Mouse (Mus musculus) MEL (cell line): ENCODE results near the gene Tril. TPM values are rescaled to one million over a fixed set of nuclear protein-coding genes. Genes with fewer than 3 reads are reported as not detected.

Experiments
- DNase-seq: peaks from one replicate; pipeline ENCODE4 v3.0.0; 2011; ENCODE audit warnings: low read depth, low spot score
- H3K27ac ChIP-seq: 2 replicates; pipeline ENCODE4 v1.5.1; 2012; ENCODE audit warnings: low read depth, mild to moderate bottlenecking, control low read depth, low read length, moderate library complexity; ENCODE audit not compliant: control insufficient read depth
- H3K27me3 ChIP-seq, 2 experiments: fragments of 150-350 bp in 1 of 2; sonication (generic) in 1 of 2; 2 replicates each; pipeline ENCODE4 v1.6.1; 2012; ENCODE audit warnings: low read length in 2 of 2, mild to moderate bottlenecking in 2 of 2, improper control_type of control experiment in 1 of 2, moderate library complexity in 1 of 2; ENCODE audit not compliant: insufficient read depth in 2 of 2, control insufficient read depth in 1 of 2
- H3K36me3 ChIP-seq, 2 experiments: 2 replicates each; pipeline ENCODE4 v1.6.1; 2012 to 2014; ENCODE audit warnings: low read length in 2 of 2, improper control_type of control experiment in 1 of 2, inconsistent platforms in 1 of 2, mild to moderate bottlenecking in 1 of 2; ENCODE audit not compliant: insufficient read depth in 2 of 2, control insufficient read depth in 1 of 2
- H3K4me1 ChIP-seq, 2 experiments: fragments of 150-350 bp in 1 of 2; sonication (generic) in 1 of 2; 2 replicates each; pipeline ENCODE4 v1.6.1; 2012; ENCODE audit warnings: low read length in 2 of 2, improper control_type of control experiment in 1 of 2, mild to moderate bottlenecking in 1 of 2; ENCODE audit not compliant: insufficient read depth in 2 of 2, control insufficient read depth in 1 of 2
- H3K4me3 ChIP-seq, 2 experiments: fragments of 150-350 bp in 1 of 2; sonication (generic) in 1 of 2; 2 replicates each; pipeline ENCODE4 v1.5.1; 2012; ENCODE audit warnings: low read depth in 2 of 2, low read length in 2 of 2, mild to moderate bottlenecking in 2 of 2, moderate library complexity in 2 of 2, control low read depth in 1 of 2, improper control_type of control experiment in 1 of 2; ENCODE audit not compliant: control insufficient read depth in 1 of 2, insufficient read depth in 1 of 2
- H3K79me2 ChIP-seq: 2 replicates; pipeline ENCODE4 v1.6.1; 2012; ENCODE audit warnings: mild to moderate bottlenecking, low read length, moderate library complexity; ENCODE audit not compliant: control insufficient read depth, poor library complexity, insufficient read depth
- H3K9ac ChIP-seq: 2 replicates; pipeline ENCODE4 v1.6.1; 2012; ENCODE audit warnings: low read depth, mild to moderate bottlenecking, control low read depth, low read length, moderate library complexity; ENCODE audit not compliant: control insufficient read depth, poor library complexity, severe bottlenecking
- H3K9me3 ChIP-seq: fragments of 150-350 bp; sonication (generic); replicated peaks from 2 replicates; pipeline ENCODE4 v1.6.1; 2012; ENCODE audit warnings: mild to moderate bottlenecking, low read length, improper control_type of control experiment, moderate library complexity; ENCODE audit not compliant: insufficient read depth
- BHLHE40 ChIP-seq: IDR thresholded peaks from 2 replicates; pipeline ENCODE4 v1.6.1; 2012; ENCODE audit warnings: low read depth, mild to moderate bottlenecking, inconsistent platforms, low read length, improper control_type of control experiment, borderline replicate concordance
- CTCF ChIP-seq, 3 experiments: IDR thresholded peaks in 2 of 3; conservative IDR thresholded peaks in 1 of 3; 2 replicates each; pipeline ENCODE4 v1.5.1; 2011 to 2012; ENCODE audit warnings: low read length in 3 of 3, low read depth in 2 of 3, mild to moderate bottlenecking in 2 of 3, improper control_type of control experiment in 1 of 3, inconsistent platforms in 1 of 3, mixed read lengths in 1 of 3, moderate library complexity in 1 of 3; ENCODE audit not compliant: control insufficient read depth in 1 of 3, insufficient read depth in 1 of 3, poor library complexity in 1 of 3, severe bottlenecking in 1 of 3
- ETS1 ChIP-seq: IDR thresholded peaks from 2 replicates; pipeline ENCODE4 v1.6.1; 2012; ENCODE audit warnings: low read depth, mild to moderate bottlenecking, inconsistent platforms, low read length, improper control_type of control experiment, moderate library complexity
- GABPA ChIP-seq: IDR thresholded peaks from 2 replicates; pipeline ENCODE4 v1.6.1; 2012; ENCODE audit warnings: low read depth, mild to moderate bottlenecking, inconsistent platforms, low read length, improper control_type of control experiment, moderate library complexity
- HCFC1 ChIP-seq: IDR thresholded peaks from 2 replicates; pipeline ENCODE4 v1.6.1; 2012; ENCODE audit warnings: low read depth, mild to moderate bottlenecking, inconsistent platforms, low read length, improper control_type of control experiment, moderate library complexity
- JUND ChIP-seq: IDR thresholded peaks from 2 replicates; pipeline ENCODE4 v1.6.1; 2011; ENCODE audit warnings: low read depth, mild to moderate bottlenecking, improper control_type of control experiment, low read length
- MAX ChIP-seq: IDR thresholded peaks from 2 replicates; pipeline ENCODE4 v1.6.1; 2011; ENCODE audit warnings: low read length, improper control_type of control experiment
- MEF2A ChIP-seq: IDR thresholded peaks from 2 replicates; pipeline ENCODE4 v1.6.1; 2014; ENCODE audit warnings: low read depth, mild to moderate bottlenecking, inconsistent platforms, low read length, improper control_type of control experiment; ENCODE audit not compliant: poor library complexity, insufficient replicate concordance, severe bottlenecking; ENCODE audit errors: extremely low read depth
- MYB ChIP-seq: IDR thresholded peaks from 2 replicates; pipeline ENCODE4 v1.6.1; 2011; ENCODE audit warnings: mild to moderate bottlenecking, low read depth, low read length, improper control_type of control experiment
- NRF1 ChIP-seq: IDR thresholded peaks from 2 replicates; pipeline ENCODE4 v1.6.1; 2014; ENCODE audit warnings: low read depth, mild to moderate bottlenecking, inconsistent platforms, low read length, improper control_type of control experiment, moderate library complexity; ENCODE audit not compliant: poor library complexity, insufficient read depth, severe bottlenecking
- POLR2AphosphoS5 ChIP-seq: IDR thresholded peaks from 2 replicates; pipeline ENCODE4 v1.6.1; 2012; ENCODE audit warnings: low read depth, borderline replicate concordance, mild to moderate bottlenecking, inconsistent platforms, low read length, moderate library complexity, mixed read lengths
- SMC3 ChIP-seq: IDR thresholded peaks from 2 replicates; pipeline ENCODE4 v1.6.1; 2011; ENCODE audit warnings: low read depth, low read length, improper control_type of control experiment
- TAL1 ChIP-seq: IDR thresholded peaks from 2 replicates; pipeline ENCODE4 v1.6.1; 2012; ENCODE audit warnings: mild to moderate bottlenecking, inconsistent platforms, low read length, moderate library complexity, mixed read lengths
- UBTF ChIP-seq: IDR thresholded peaks from 2 replicates; pipeline ENCODE4 v1.6.1; 2012; ENCODE audit warnings: low read depth, mild to moderate bottlenecking, inconsistent platforms, low read length, improper control_type of control experiment, moderate library complexity, borderline replicate concordance; ENCODE audit not compliant: insufficient read depth
- ZC3H11A ChIP-seq: IDR thresholded peaks from 2 replicates; pipeline ENCODE4 v1.6.1; 2012; ENCODE audit warnings: low read depth, mild to moderate bottlenecking, inconsistent platforms, low read length, improper control_type of control experiment
- ZMIZ1 ChIP-seq: IDR thresholded peaks from 2 replicates; pipeline ENCODE4 v1.6.1; 2012; ENCODE audit warnings: low read depth, mild to moderate bottlenecking, inconsistent platforms, low read length, improper control_type of control experiment, moderate library complexity
- ZNF384 ChIP-seq: IDR thresholded peaks from 2 replicates; pipeline ENCODE4 v1.6.1; 2012; ENCODE audit warnings: low read depth, mild to moderate bottlenecking, inconsistent platforms, low read length, improper control_type of control experiment
- polyA plus RNA-seq, 2 experiments: library from polyadenylated mRNA; stranded (reverse) in 1 of 2; unstranded in 1 of 2; fragments of >175 nt in 1 of 2; fragments of >200 nt in 1 of 2; gene quantifications; 2 replicates each; pipeline versions ENCODE4 v1.2.1 to v1.2.4; 2012; ENCODE audit warnings: low replicate concordance in 2 of 2, low read depth in 1 of 2; ENCODE audit not compliant: insufficient read length in 2 of 2, insufficient read depth in 1 of 2, missing spikeins in 1 of 2
- total RNA-seq: library from RNA; depleted of rRNA; stranded (reverse); fragments of 300-350 nt; gene quantifications from 2 replicates; pipeline ENCODE4 v1.2.3, GENCODE M21; 2012

Gene Tril
- total and polyA plus RNA-seq, 3 experiments = not detected

DNA sequence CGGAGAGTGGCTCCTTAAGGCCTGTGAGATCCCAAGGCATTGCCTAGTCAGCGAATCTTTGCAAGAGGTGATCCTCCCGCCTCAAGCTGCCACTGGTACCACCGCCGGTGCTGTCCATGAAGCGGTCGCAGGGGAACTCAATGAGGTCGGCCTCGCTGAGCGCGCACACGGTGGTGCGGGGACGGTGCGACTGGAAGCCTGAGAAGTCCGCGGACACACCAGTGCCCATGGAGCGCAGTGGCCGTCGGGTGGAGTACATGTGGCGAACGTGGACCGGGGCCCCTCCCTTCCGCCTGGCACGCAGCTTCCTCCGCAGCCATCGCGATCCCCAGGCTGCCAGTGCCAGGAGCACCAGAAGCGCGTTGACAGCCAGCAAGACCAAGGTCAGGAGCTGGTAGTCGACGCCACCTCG is 2.9 kb downstream of the Tril start:
- Histone ChIP-seq H3K27ac (no peak overlapping the region), H3K27me3 (no peaks in the 10 kb centered on the region), H3K4me3 (no peak overlapping the region), H3K36me3 (no peaks in the 10 kb centered on the region), H3K9me3 (no peaks in the 10 kb centered on the region), H3K79me2 (no peaks in the 10 kb centered on the region), H3K4me1 (no peaks in the 10 kb centered on the region), H3K9ac (no peak overlapping the region)
- TF ChIP-seq ZMIZ1 (no peak), UBTF (no peak), POLR2AphosphoS5 (no peak), TAL1 (no peak), NRF1 (no peak), JUND (no peak), ETS1 (no peak), SMC3 (no peak), ZC3H11A (no peak), BHLHE40 (no peak), MEF2A (no peak), ZNF384 (no peak), HCFC1 (no peak)
- no peak for DNase-seq

- no peaks in the 10 kb centered on the region for H3K79me2 ChIP-seq
- H3K4me3 ChIP-seq = no peak overlapping the region
- no peaks in the 10 kb centered on the region for H3K36me3 ChIP-seq
- H3K9me3 ChIP-seq = no peaks in the 10 kb centered on the region
- DNase-seq = no peak
- no peak overlapping the region for H3K9ac ChIP-seq
- TF ChIP-seq CTCF (IDR thresholded peaks at IDR 0.05 in 2 of 3, conservative IDR thresholded peaks at IDR 0.05 in 1 of 3; ENCODE audit: control insufficient read depth in 1 of 3, insufficient read depth in 1 of 3, low read depth in 2 of 3, low read length in 3 of 3, poor library complexity in 1 of 3, severe bottlenecking in 1 of 3) (no peak), MAX (no peak), MYB (no peak), GABPA (no peak)
- no peaks in the 10 kb centered on the region for H3K4me1 ChIP-seq
- no peaks in the 10 kb centered on the region for H3K27me3 ChIP-seq
- no peak overlapping the region for H3K27ac ChIP-seq
These were observed 4.0 kb downstream of the Tril start for GRCm38 (mm10) chr6:53816661-53817060.
